Mouse (Mus musculus): ENCODE data around the gene Rad54l2. TPM values are rescaled to one million over a fixed set of nuclear protein-coding genes. Genes with fewer than 3 reads are reported as not detected.

The Rad54l2 gene
- total and polyA plus RNA-seq, 2 experiments from 2014 or later, result 4.6 to 25.5 TPM

GRCm38 (mm10) chr9:106681026-106681425 lies 108.0 kb downstream of the Rad54l2 start:
- Histone ChIP-seq H3K36me3 (ENCODE audit: insufficient read depth, low read length) (peaks cover 37% of the 10 kb centered on the region), H3K9me3 (ENCODE audit: low read length) (no peaks in the 10 kb centered on the region), H3K27ac (ENCODE audit: low read depth, low read length) (no peak overlapping the region), H3K4me2 (ENCODE audit: low read depth, low read length, poor library complexity, severe bottlenecking) (no peak overlapping the region), H3K4me1 (ENCODE audit: insufficient read depth, low read length) (0 out of 2 replicates have a peak, but pooled peaks cover 3% of the 10 kb centered on the region), H3K4me3 (ENCODE audit: low read depth, low read length) (no peak overlapping the region), H3K27me3 (ENCODE audit: insufficient read depth, low read length) (no peaks in the 10 kb centered on the region), H3K9ac (replicated peaks; ENCODE audit: low read length, poor library complexity, severe bottlenecking) (no peak overlapping the region)
- TF ChIP-seq CTCF (IDR thresholded peaks at IDR 0.05), result no peak
- DNase-seq (ENCODE audit: low spot score), result no peak
- no peak for ATAC-seq (ENCODE audit: low FRiP score)
- 87% methylated on average over 9 of the region's 9 CpGs for WGBS

- no peaks in the 10 kb centered on the region for H3K9me3 ChIP-seq (ENCODE audit: low read length)
- H3K4me3 ChIP-seq (ENCODE audit: low read depth, low read length), result no peak overlapping the region
- H3K27me3 ChIP-seq (ENCODE audit: insufficient read depth, low read length), result no peaks in the 10 kb centered on the region
- no peak overlapping the region for H3K27ac ChIP-seq (ENCODE audit: low read depth, low read length)
- DNase-seq (ENCODE audit: low spot score) (no peak), ATAC-seq (ENCODE audit: low FRiP score) (no peak)
- H3K9ac ChIP-seq (replicated peaks; ENCODE audit: low read length, poor library complexity, severe bottlenecking), result no peak overlapping the region
- H3K4me2 ChIP-seq (ENCODE audit: low read depth, low read length, poor library complexity, severe bottlenecking), result no peak overlapping the region
- TF ChIP-seq CTCF (IDR thresholded peaks at IDR 0.05), result no peak
- H3K4me1 ChIP-seq (ENCODE audit: insufficient read depth, low read length), result no peaks in the 10 kb centered on the region
- peaks cover 42% of the 10 kb centered on the region for H3K36me3 ChIP-seq (ENCODE audit: insufficient read depth, low read length)
- WGBS, result 76% methylated on average over 4 of the region's 4 CpGs
Measured at GRCm38 (mm10) chr9:106678242-106678641, 110.8 kb downstream of the Rad54l2 start.

GRCm38 (mm10) chr9:106677702-106678101 lies 111.3 kb downstream of the Rad54l2 start:
- ATAC-seq (ENCODE audit: low FRiP score), result no peak
- Histone ChIP-seq H3K27ac (ENCODE audit: low read depth, low read length) (no peak overlapping the region), H3K4me2 (ENCODE audit: low read depth, low read length, poor library complexity, severe bottlenecking) (no peak overlapping the region), H3K4me3 (ENCODE audit: low read depth, low read length) (no peak overlapping the region), H3K9ac (replicated peaks; ENCODE audit: low read length, poor library complexity, severe bottlenecking) (no peak overlapping the region), H3K4me1 (ENCODE audit: insufficient read depth, low read length) (no peaks in the 10 kb centered on the region), H3K27me3 (ENCODE audit: insufficient read depth, low read length) (no peaks in the 10 kb centered on the region), H3K9me3 (ENCODE audit: low read length) (no peaks in the 10 kb centered on the region), H3K36me3 (ENCODE audit: insufficient read depth, low read length) (peaks cover 47% of the 10 kb centered on the region)
- TF ChIP-seq CTCF (IDR thresholded peaks at IDR 0.05), result no peak
- DNase-seq (ENCODE audit: low spot score), result no peak
- WGBS, result 91% methylated on average over 5 of the region's 5 CpGs

- H3K4me2 ChIP-seq (ENCODE audit: low read depth, low read length, poor library complexity, severe bottlenecking), result no peak overlapping the region
- H3K27ac ChIP-seq (ENCODE audit: low read depth, low read length), result no peak overlapping the region
- H3K27me3 ChIP-seq (ENCODE audit: insufficient read depth, low read length), result no peaks in the 10 kb centered on the region
- H3K36me3 ChIP-seq (ENCODE audit: insufficient read depth, low read length), result peaks cover 50% of the 10 kb centered on the region
- no peak for TF ChIP-seq CTCF (IDR thresholded peaks at IDR 0.05)
- ATAC-seq (ENCODE audit: low FRiP score), result no peak
- WGBS, result 58% methylated on average over 4 of the region's 4 CpGs
- DNase-seq (ENCODE audit: low spot score), result no peak
- H3K9me3 ChIP-seq (ENCODE audit: low read length), result no peaks in the 10 kb centered on the region
- no peak overlapping the region for H3K9ac ChIP-seq (replicated peaks; ENCODE audit: low read length, poor library complexity, severe bottlenecking)
- no peak overlapping the region for H3K4me3 ChIP-seq (ENCODE audit: low read depth, low read length)
- no peaks in the 10 kb centered on the region for H3K4me1 ChIP-seq (ENCODE audit: insufficient read depth, low read length)
Measured at GRCm38 (mm10) chr9:106676571-106676970, 112.4 kb downstream of the Rad54l2 start.

GRCm38 (mm10) chr9:106675965-106676364 lies 113.0 kb downstream of the Rad54l2 start:
- no peaks in the 10 kb centered on the region for H3K9me3 ChIP-seq (ENCODE audit: low read length)
- H3K4me1 ChIP-seq (ENCODE audit: insufficient read depth, low read length), result no peaks in the 10 kb centered on the region
- TF ChIP-seq CTCF (IDR thresholded peaks at IDR 0.05), result no peak
- H3K27ac ChIP-seq (ENCODE audit: low read depth, low read length), result no peak overlapping the region
- no peak overlapping the region for H3K4me3 ChIP-seq (ENCODE audit: low read depth, low read length)
- H3K36me3 ChIP-seq (ENCODE audit: insufficient read depth, low read length), result peaks cover 50% of the 10 kb centered on the region
- H3K27me3 ChIP-seq (ENCODE audit: insufficient read depth, low read length), result no peaks in the 10 kb centered on the region
- ATAC-seq (ENCODE audit: low FRiP score) (no peak), DNase-seq (ENCODE audit: low spot score) (no peak)
- WGBS, result 77% methylated on average over 9 of the region's 9 CpGs
- H3K9ac ChIP-seq (replicated peaks; ENCODE audit: low read length, poor library complexity, severe bottlenecking), result no peak overlapping the region
- no peak overlapping the region for H3K4me2 ChIP-seq (ENCODE audit: low read depth, low read length, poor library complexity, severe bottlenecking)

- peak; percentile 97 for TF ChIP-seq CTCF (IDR thresholded peaks at IDR 0.05)
- no peak overlapping the region for H3K27ac ChIP-seq (ENCODE audit: low read depth, low read length)
- H3K4me3 ChIP-seq (ENCODE audit: low read depth, low read length), result no peak overlapping the region
- peaks cover 51% of the 10 kb centered on the region for H3K36me3 ChIP-seq (ENCODE audit: insufficient read depth, low read length)
- H3K4me2 ChIP-seq (ENCODE audit: low read depth, low read length, poor library complexity, severe bottlenecking), result no peak overlapping the region
- H3K4me1 ChIP-seq (ENCODE audit: insufficient read depth, low read length), result no peaks in the 10 kb centered on the region
- no peaks in the 10 kb centered on the region for H3K9me3 ChIP-seq (ENCODE audit: low read length)
- ATAC-seq (ENCODE audit: low FRiP score) (peak; percentile 68; the same call in 1 of the 2 replicates), DNase-seq (ENCODE audit: low spot score) (peak; percentile 83)
- no peak overlapping the region for H3K9ac ChIP-seq (replicated peaks; ENCODE audit: low read length, poor library complexity, severe bottlenecking)
- no peaks in the 10 kb centered on the region for H3K27me3 ChIP-seq (ENCODE audit: insufficient read depth, low read length)
- WGBS, result 3% methylated on average over 1 of the region's 1 CpGs
Measured at GRCm38 (mm10) chr9:106675480-106675879, 113.5 kb downstream of the Rad54l2 start.
